Mouse (Mus musculus) cerebellum, adult 11 months (tissue): ENCODE measurements around the gene Ccdc13.

ENCODE experiments used
- DNase-seq: peaks from one replicate; pipeline ENCODE4 v3.0.0; 2022

Gene Ccdc13

GRCm38 (mm10) chr9:121838829-121839621, at the start of gene Ccdc13:
Gene Ccdc13 (minus strand): TSS chr9:121839461.
- DNase-seq, result no peak

GRCm38 (mm10) chr9:121882015-121882457, 42.8 kb upstream of the Ccdc13 start:
- no peak for DNase-seq

GRCm38 (mm10) chr9:121881301-121881700, 42.0 kb upstream of the Ccdc13 start:
- no peak for DNase-seq

GRCm38 (mm10) chr9:121880840-121881239, 41.6 kb upstream of the Ccdc13 start:
- peak; percentile 29 for DNase-seq

- DNase-seq, result peak; percentile 55
Measured at GRCm38 (mm10) chr9:121877052-121877740, 37.9 kb upstream of the Ccdc13 start.

GRCm38 (mm10) chr9:121873578-121873977, 34.3 kb upstream of the Ccdc13 start:
- DNase-seq, result no peak

GRCm38 (mm10) chr9:121872062-121872683, 32.9 kb upstream of the Ccdc13 start:
- no peak for DNase-seq

GRCm38 (mm10) chr9:121869973-121870515, 30.8 kb upstream of the Ccdc13 start:
- DNase-seq, result no peak

GRCm38 (mm10) chr9:121869432-121869831, 30.2 kb upstream of the Ccdc13 start:
- no peak for DNase-seq

GRCm38 (mm10) chr9:121868236-121868635, 29.0 kb upstream of the Ccdc13 start:
- no peak for DNase-seq

- DNase-seq, result no peak
Measured at GRCm38 (mm10) chr9:121867632-121868031, 28.4 kb upstream of the Ccdc13 start.

- no peak for DNase-seq
Measured at GRCm38 (mm10) chr9:121865425-121866008, 26.3 kb upstream of the Ccdc13 start.

GRCm38 (mm10) chr9:121864837-121865236, 25.6 kb upstream of the Ccdc13 start:
- DNase-seq, result no peak

GRCm38 (mm10) chr9:121860921-121861320, 21.7 kb upstream of the Ccdc13 start:
- DNase-seq, result no peak

- DNase-seq, result no peak
Measured at GRCm38 (mm10) chr9:121859345-121859744, 20.1 kb upstream of the Ccdc13 start.

GRCm38 (mm10) chr9:121858153-121858488, 18.9 kb upstream of the Ccdc13 start, which contains the start of gene Higd1a:
Gene Higd1a (minus strand): TSS chr9:121858362.
- DNase-seq, result no peak

GRCm38 (mm10) chr9:121857474-121858152, 18.4 kb upstream of the Ccdc13 start:
- peak; percentile 97 for DNase-seq

- no peak for DNase-seq
Measured at GRCm38 (mm10) chr9:121856649-121857416, 17.6 kb upstream of the Ccdc13 start.

GRCm38 (mm10) chr9:121854246-121854645, 15.0 kb upstream of the Ccdc13 start:
- no peak for DNase-seq

GRCm38 (mm10) chr9:121847842-121848241, 8.6 kb upstream of the Ccdc13 start:
- DNase-seq, result no peak

- no peak for DNase-seq
Measured at GRCm38 (mm10) chr9:121847138-121847537, 7.9 kb upstream of the Ccdc13 start.
